Mouse (Mus musculus): ENCODE results near the gene Slco3a1.
A peak's percentile ranks its signal among the peaks of the same experiment; 100 is the strongest.

Gene Slco3a1

GRCm38 (mm10) chr7:74346451-74346850, 208.1 kb downstream of the Slco3a1 start:
- DNase-seq (ENCODE audit: low read depth), result peak; percentile 49

GRCm38 (mm10) chr7:74341149-74341805, 213.3 kb downstream of the Slco3a1 start:
- DNase-seq (ENCODE audit: low read depth), result no peak

GRCm38 (mm10) chr7:74340419-74340954, 214.1 kb downstream of the Slco3a1 start:
- DNase-seq (ENCODE audit: low read depth), result no peak

- DNase-seq (ENCODE audit: low read depth), result no peak
Measured at GRCm38 (mm10) chr7:74337677-74338420, 216.7 kb downstream of the Slco3a1 start.

GRCm38 (mm10) chr7:74332323-74332722, 222.3 kb downstream of the Slco3a1 start:
- no peak for DNase-seq (ENCODE audit: low read depth)

- no peak for DNase-seq (ENCODE audit: low read depth)
Measured at GRCm38 (mm10) chr7:74330858-74331726, 223.5 kb downstream of the Slco3a1 start.

GRCm38 (mm10) chr7:74330117-74330857, 224.3 kb downstream of the Slco3a1 start:
- no peak for DNase-seq (ENCODE audit: low read depth)

- no peak for DNase-seq (ENCODE audit: low read depth)
Measured at GRCm38 (mm10) chr7:74329004-74329403, 225.6 kb downstream of the Slco3a1 start.

- DNase-seq (ENCODE audit: low read depth), result no peak
Measured at GRCm38 (mm10) chr7:74327716-74328115, 226.9 kb downstream of the Slco3a1 start.

- no peak for DNase-seq (ENCODE audit: low read depth)
Measured at GRCm38 (mm10) chr7:74325052-74325451, 229.5 kb downstream of the Slco3a1 start.

- no peak for DNase-seq (ENCODE audit: low read depth)
Measured at GRCm38 (mm10) chr7:74323683-74324082, 230.9 kb downstream of the Slco3a1 start.

GRCm38 (mm10) chr7:74323194-74323593, 231.4 kb downstream of the Slco3a1 start:
- no peak for DNase-seq (ENCODE audit: low read depth)

GRCm38 (mm10) chr7:74320635-74321034, 233.9 kb downstream of the Slco3a1 start:
- no peak for DNase-seq (ENCODE audit: low read depth)

- DNase-seq (ENCODE audit: low read depth), result peak; percentile 15
Measured at GRCm38 (mm10) chr7:74315836-74316435, 238.6 kb downstream of the Slco3a1 start.

- DNase-seq (ENCODE audit: low read depth), result no peak
Measured at GRCm38 (mm10) chr7:74314276-74314675, 240.3 kb downstream of the Slco3a1 start.

GRCm38 (mm10) chr7:74313279-74314105, 241.1 kb downstream of the Slco3a1 start:
- no peak for DNase-seq (ENCODE audit: low read depth)

GRCm38 (mm10) chr7:74311536-74311935, 243.0 kb downstream of the Slco3a1 start:
- DNase-seq (ENCODE audit: low read depth), result no peak

GRCm38 (mm10) chr7:74303611-74304300, 250.8 kb downstream of the Slco3a1 start:
- DNase-seq (ENCODE audit: low read depth), result no peak

- DNase-seq (ENCODE audit: low read depth), result no peak
Measured at GRCm38 (mm10) chr7:74303081-74303480, 251.5 kb downstream of the Slco3a1 start.

GRCm38 (mm10) chr7:74286531-74286930, 268.0 kb downstream of the Slco3a1 start:
- DNase-seq (ENCODE audit: low read depth), result no peak

Measured in fibroblast of lung, adult 2 months (primary cell).